Mouse (Mus musculus) urinary bladder, postnatal 14 days (tissue): Measurements from ENCODE around the gene Olfr33.
A peak's percentile ranks its signal among the peaks of the same experiment; 100 is the strongest.

Source experiments
- DNase-seq: peaks from one replicate; pipeline ENCODE4 v3.0.0; 2021; ENCODE audit warnings: low spot score

The Olfr33 gene

DNA sequence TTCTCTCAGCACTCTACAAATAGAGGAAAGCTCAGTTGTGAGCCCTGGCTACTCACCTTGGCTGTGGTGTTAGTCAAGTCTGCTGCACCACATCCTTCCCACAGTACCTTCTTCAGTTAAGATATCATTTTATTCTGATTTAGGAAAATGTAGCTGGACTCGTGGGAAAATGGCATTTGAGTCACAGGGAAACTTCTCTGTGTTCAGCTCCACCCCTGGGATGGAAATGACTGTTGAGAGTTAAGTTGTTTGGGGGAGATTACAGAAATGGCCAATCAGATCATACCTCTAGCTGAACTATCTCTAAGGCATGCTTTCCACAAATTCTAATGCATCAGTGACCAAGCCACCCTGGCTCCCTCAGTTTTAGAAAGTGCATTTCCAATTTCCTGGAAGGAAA is at the start of gene Olfr33:
TSS of gene Olfr33 (minus strand) at position 101 of the 400 bp plus-strand sequence.
- no peak for DNase-seq

DNA sequence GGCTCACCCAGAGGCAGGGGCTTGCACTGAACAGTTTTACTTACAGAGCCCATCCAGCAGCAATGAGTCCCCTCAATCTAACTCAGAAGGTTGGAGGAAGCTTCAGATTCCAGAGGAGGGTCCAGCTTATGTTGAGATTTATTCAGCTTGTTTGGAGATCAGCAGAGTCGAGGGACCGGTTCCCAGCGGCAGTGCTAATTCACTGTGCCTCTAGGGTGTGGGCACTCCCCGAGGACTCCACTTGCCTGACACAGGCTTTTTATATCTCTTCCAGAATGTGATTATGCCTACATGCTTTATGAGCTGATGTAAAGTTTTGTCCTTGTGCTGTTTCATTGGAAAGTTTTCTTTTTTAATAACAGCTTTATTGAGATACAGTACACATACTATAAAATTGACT is 40.4 kb upstream of the Olfr33 start, which contains the start of the genes Olfr560 and Olfr78:
TSS of gene Olfr560 (minus strand) at position 101 of the 400 bp plus-strand sequence.
TSS of gene Olfr78 (minus strand) at position 206 of the 400 bp plus-strand sequence.
- DNase-seq = no peak

DNA sequence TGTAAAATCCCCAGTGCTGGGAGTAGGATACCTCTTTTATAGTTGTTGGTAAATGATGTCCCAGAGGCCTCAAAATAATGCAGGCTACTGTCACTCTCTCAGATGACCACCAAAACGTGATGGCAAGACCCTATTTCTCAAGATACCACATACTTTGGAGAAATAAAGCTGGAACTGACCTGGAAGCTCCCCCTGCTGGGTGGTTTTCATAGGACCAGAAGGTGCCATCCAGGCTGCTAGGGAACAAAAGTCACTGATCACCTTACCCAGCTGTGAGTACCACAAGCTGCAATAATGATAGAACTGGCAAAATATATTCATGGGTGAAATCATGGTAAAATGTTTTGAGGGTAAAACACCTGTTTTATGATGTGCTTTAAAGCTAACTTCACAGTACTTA is 33.2 kb upstream of the Olfr33 start:
- DNase-seq = peak; percentile 8

DNA sequence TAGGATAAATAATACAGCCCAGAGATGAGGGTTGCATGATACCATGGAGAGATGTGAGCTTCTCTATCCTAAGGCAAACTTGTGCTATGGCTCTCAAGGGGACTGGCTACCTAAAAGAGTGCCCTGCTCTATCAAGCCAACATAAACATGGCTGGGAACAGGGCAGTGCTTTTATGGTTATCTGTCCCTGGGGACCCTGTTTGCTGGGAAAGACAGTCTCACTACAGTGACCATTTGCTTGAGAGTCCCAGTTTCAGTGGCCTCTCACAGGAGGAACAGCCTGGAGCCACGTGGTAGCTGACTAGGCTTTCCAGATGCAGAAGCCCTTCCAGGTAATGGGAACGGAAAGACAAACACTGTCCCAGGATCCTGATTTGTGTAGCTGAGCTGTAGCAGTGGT is 18.8 kb upstream of the Olfr33 start:
- DNase-seq = no peak

DNA sequence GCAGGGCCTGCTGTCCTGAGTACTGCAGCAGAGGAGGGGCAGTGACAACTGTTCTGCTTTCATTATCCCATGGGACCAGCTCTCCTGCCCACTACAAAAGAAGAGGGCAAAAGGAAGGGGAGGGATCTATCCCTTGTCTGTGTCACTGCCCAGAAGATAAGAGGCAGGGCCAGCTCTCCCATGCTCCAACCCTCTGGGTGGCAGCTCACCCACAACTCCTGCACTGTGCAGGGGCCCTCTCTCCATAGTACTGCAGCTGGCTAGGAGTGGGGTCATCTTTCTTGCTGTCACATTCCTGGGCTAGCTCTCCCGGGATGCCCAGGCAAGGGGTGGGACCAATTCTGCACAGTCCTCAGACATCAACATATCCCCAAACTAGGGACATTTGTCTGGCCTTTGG is 14.9 kb upstream of the Olfr33 start:
- no peak for DNase-seq

DNA sequence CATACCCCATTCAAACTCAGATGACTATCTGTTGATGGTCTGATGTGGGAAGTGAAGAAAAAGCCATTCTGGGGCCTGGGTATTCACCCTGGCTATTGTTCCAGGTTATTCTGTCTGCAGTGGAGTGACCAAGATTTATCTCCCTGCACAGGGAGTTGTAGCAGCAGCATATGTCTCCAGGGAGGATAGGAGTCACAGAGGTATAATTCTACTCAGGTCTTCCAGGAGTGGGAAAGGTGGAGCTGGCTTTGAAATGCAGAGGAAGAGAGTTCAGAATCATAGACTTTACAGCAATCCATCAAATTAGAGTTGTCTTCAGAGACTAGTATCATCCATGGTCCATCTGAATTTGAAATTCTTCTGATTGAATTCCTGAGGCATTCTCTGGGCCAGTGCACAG is 8.5 kb upstream of the Olfr33 start, which contains the start of gene Olfr559:
TSS of gene Olfr559 (minus strand) at position 101 of the 400 bp plus-strand sequence.
- no peak for DNase-seq

DNA sequence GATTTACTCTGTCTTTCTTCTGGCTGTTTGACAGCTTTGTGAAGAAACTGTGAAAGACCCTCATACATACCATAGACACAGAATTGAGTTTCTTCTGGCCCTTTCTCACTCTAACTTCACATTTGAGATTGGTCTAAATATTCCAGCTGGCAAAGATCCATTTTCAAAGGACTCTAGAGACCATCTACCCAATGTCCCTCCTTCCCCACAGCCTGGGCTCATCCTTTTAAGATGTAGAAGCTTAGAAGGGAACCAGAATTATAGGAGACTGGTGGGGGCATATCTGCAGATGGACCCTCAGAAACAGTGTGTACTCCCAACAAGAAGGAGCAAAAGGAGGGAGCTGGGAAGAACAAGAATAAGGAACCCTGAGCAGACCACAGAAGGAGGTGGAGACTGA is 17.0 kb downstream of the Olfr33 start, which contains the start of gene Olfr558:
TSS of gene Olfr558 (plus strand) at position 301 of the 400 bp plus-strand sequence.
- DNase-seq = no peak

DNA sequence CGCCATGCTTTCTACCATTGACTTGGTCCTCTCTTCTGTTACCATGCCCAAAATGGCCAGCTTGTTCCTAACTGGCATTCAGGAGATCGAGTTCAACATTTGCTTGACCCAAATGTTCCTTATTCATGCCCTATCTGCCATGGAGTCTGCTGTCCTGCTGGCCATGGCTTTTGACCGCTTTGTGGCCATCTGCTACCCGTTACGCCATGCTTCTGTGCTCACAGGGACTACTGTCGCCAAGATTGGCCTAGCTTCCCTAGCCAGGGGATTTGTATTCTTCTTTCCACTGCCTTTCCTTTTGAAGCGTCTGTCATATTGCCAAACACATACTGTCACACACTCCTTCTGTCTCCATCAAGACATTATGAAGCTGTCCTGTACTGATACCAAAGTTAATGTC is 20.4 kb downstream of the Olfr33 start:
- no peak for DNase-seq

DNA sequence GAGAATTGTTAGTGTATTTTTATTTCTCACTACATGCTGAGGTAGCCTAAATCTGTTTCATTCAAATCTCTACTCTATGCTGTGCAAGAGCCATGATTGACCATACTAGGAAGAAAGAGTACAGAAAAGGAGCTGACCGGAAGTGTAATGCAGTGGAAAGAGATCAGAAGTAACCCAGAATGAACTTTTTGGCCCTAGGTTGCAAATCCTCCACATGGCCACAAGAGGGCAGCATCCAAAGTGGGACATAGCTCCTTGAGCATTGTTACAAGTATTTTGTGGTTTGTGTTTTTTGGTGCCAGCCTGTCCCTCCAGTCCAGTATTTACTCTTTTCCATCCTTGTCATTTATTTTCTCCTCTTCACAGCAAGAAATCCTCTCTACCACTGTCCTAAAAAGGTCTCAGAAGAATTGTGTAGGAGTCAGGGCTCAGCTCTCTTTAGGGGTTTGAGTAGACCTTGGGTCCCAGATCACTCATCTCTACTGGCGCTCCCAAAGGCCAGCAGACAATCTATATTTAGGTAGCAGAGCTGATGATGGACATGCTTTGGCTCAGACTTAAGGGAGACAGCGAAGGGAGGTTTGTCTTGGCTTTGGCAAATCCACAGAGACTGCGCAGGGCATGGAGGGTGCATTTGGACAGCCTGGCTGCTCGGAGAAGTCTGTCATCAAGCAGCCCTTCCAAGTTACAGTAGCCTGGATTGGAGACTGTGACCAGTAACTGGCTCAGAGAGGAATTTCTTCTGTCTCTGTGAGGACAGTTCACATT is 23.3 kb downstream of the Olfr33 start, which contains the start of gene Olfr557:
TSS of gene Olfr557 (plus strand) at position 553 of the 768 bp plus-strand sequence.
- peak; percentile 29 for DNase-seq

DNA sequence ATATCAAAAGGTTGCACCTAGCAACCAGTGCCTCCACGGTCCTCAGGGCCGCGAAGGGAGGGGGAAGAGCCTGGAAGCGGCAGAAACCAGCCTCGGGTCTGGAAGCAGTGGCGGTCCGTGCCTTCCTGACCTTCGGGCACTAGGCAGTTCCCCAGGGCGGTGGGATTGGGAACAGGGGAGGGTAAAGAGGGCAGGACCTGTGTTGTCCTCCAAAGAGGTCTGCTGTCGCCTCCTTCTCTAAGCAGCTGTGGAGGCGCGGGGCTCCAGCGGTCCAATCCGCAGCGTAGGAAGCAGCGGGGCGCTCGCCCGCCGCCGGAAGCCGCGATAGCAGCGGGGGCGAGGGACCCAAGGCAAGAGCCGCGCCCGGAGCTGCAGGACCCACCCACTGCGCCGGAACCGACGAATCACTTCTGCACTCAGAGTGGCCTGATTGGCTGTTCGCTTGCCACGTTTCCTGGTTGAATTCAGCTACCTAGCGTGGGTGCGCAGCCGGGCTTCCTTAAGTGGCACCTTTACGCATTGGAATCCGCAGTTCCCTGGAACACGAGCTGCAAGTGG is 31.8 kb downstream of the Olfr33 start, which contains the start of gene Trim68:
TSS of gene Trim68 (minus strand) at position 384 of the 558 bp plus-strand sequence.
- DNase-seq = peak; percentile 93

DNA sequence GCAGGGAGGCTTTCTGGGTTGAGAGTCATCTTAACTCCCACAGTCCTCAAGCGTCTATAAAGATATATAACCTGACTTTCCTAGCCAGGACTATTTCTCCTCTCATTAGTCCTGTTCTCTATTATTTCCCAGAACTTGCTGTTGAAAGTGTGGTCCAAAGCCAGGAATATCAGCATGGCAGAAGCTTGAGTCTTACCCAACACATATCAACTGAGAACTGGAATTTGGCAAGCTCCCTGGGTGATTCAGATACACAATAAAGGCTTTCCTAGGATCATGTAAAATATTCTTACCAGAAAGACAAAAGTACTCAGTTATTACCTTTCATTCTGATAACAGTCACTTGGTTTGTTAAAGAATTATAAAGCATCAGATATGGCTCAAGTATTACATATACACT is 37.0 kb downstream of the Olfr33 start:
- DNase-seq = no peak

DNA sequence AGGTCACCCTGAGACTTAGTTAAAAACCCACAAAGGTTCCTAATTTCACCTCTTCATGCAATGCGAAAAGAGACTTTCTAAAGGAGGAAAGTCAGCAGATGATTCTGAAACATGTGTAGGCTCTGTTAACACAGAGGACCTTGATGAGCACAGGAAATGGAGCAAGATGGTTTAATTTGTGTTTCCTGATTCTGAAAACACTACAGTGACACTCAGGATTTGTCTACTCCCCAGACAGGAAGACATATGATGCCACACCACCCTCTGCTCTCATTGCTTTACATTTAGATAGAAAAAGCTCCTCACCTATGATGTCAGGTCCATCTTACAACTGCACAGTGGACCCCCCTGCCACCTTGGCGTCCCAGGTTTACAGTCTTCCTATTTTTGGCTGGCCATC is 42.6 kb downstream of the Olfr33 start:
- no peak for DNase-seq

DNA sequence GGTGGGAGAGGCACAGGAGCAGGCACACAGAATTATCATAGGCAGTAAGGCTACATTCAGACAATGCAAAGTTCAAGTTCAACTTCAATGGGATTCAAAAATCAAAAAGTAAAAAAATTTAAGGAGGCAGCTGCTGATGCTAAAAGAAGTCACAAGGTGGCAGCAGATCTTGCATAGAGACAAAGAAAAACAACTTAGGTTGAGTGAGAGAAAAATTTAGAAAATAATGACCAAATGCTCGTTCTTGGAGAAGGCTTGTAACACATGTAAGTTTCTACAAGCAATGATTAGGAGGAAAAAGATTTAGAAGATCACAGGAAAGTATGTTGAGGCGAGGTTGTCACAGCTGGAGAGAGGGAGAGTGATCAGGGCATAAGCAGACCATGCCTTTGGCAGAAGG is 53.5 kb downstream of the Olfr33 start:
- no peak for DNase-seq

DNA sequence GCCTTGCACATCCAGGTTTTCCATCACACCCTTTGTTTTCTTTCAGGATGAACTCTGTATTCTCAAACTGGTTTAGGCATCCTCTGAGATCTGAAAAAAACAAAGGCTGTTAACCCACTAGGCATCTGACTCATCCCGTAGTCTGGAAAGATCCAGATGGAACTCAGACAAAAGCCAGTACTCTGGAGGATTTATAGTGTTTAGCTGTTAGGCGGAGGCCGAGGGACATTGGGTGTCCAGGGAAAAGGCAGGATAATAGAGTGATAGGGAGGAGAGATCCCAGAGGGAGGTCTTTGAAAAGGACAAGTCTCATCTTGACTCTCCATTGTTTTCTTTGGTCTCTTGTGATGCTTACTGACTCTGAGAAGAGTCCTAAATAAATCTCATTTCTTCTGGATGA is 54.3 kb downstream of the Olfr33 start, which contains the start of gene Olfr556:
TSS of gene Olfr556 (plus strand) at position 301 of the 400 bp plus-strand sequence.
- DNase-seq = no peak
